Mouse (Mus musculus) heart, adult 2 months (tissue): ENCODE results near the gene Fbxw8. TPM values are rescaled to one million over a fixed set of nuclear protein-coding genes. Genes with fewer than 3 reads are reported as not detected.

Experiments used
- DNase-seq, 2 experiments: peaks; one replicate each; pipeline ENCODE4 v3.0.0; 2021
- H3K27ac ChIP-seq: fragments of 200-600 bp; 2 replicates; pipeline ENCODE4 v1.8.1; 2022
- H3K27me3 ChIP-seq: fragments of 200-500 bp; 2 replicates; pipeline ENCODE4 v1.6.1; 2012; ENCODE audit warnings: mild to moderate bottlenecking, low read length, inconsistent platforms, mixed read lengths; ENCODE audit not compliant: control insufficient read depth, insufficient read depth
- H3K36me3 ChIP-seq: fragments of 200-500 bp; 2 replicates; pipeline ENCODE4 v1.6.1; 2012; ENCODE audit warnings: low read length, inconsistent platforms; ENCODE audit not compliant: control insufficient read depth, insufficient read depth
- H3K4me1 ChIP-seq: fragments of 200-500 bp; 2 replicates; pipeline ENCODE4 v1.6.1; 2011; ENCODE audit warnings: low read length; ENCODE audit not compliant: control insufficient read depth, insufficient read depth
- H3K4me3 ChIP-seq: fragments of 200-600 bp; 2 replicates; pipeline ENCODE4 v1.8.1; 2022
- H3K79me2 ChIP-seq: fragments of 200-500 bp; replicated peaks from 2 replicates; pipeline ENCODE4 v1.6.1; 2012; ENCODE audit warnings: mild to moderate bottlenecking, inconsistent platforms, low read length, moderate library complexity, mixed read lengths; ENCODE audit not compliant: control insufficient read depth, insufficient read depth
- H3K9ac ChIP-seq: fragments of 200-500 bp; 2 replicates; pipeline ENCODE4 v1.6.1; 2012; ENCODE audit warnings: low read depth, mild to moderate bottlenecking, control low read depth, inconsistent platforms, low read length, mixed read lengths
- CTCF ChIP-seq: fragments of 200-600 bp; IDR thresholded peaks from 2 replicates; pipeline ENCODE4 v1.8.1; 2022; ENCODE audit warnings: antibody characterized with exemption, mild to moderate bottlenecking, moderate library complexity
- EP300 ChIP-seq: fragments of 200-500 bp; IDR thresholded peaks from 2 replicates; pipeline ENCODE4 v1.6.1; 2011; ENCODE audit warnings: low read depth, low read length, control low read depth; ENCODE audit not compliant: insufficient read depth
- POLR2A ChIP-seq: fragments of 200-500 bp; IDR thresholded peaks from 2 replicates; pipeline ENCODE4 v1.6.1; 2011; ENCODE audit warnings: mild to moderate bottlenecking, low read depth, low read length, control low read depth; ENCODE audit not compliant: insufficient read depth
- WGBS: fragments of 180-500 bp; shearing (Covaris S2); methylation state at CpG from one replicate; pipeline ENCODE4 v1.1.7; 2018; 5-methylcytosine and 5-hydroxymethylcytosine counted together
- intact Hi-C: fragments of 180-260 bp; cut with DNase I; formaldehyde crosslinking; loops from one replicate; pipeline ENCODE4 v1.15.1; 2025
- polyA plus RNA-seq: library from polyadenylated mRNA; depleted of rRNA; stranded (reverse); fragments of >200 nt; gene quantifications from 2 replicates; pipeline ENCODE4 v1.2.3, GENCODE M21; 2012
- total RNA-seq, 2 experiments: library from RNA; stranded (reverse); gene quantifications; 2 replicates each; pipeline ENCODE4 v1.2.3; 2021

Fbxw8 gene
- total and polyA plus RNA-seq, 3 experiments: 35.1 to 39.2 (median 36.8) TPM

- DNase-seq: peak; percentile 50 to 81
- H3K4me1 ChIP-seq: peaks cover 3% of the 10 kb centered on the region; the same call in 1 of the 2 replicates
- no peaks in the 10 kb centered on the region for H3K27me3 ChIP-seq
- no peaks in the 10 kb centered on the region for H3K79me2 ChIP-seq
- intact Hi-C loops: no loop called here
- peak overlapping the region; percentile 36 for H3K9ac ChIP-seq
- peak overlapping the region; percentile 83 for H3K27ac ChIP-seq
- 30% methylated on average over 8 of the region's 8 CpGs for WGBS
- H3K36me3 ChIP-seq: no peaks in the 10 kb centered on the region
- H3K4me3 ChIP-seq: no peak overlapping the region
- TF ChIP-seq EP300: no peak
Measured at GRCm38 (mm10) chr5:118057508-118058111, 97.7 kb downstream of the Fbxw8 start.

DNA sequence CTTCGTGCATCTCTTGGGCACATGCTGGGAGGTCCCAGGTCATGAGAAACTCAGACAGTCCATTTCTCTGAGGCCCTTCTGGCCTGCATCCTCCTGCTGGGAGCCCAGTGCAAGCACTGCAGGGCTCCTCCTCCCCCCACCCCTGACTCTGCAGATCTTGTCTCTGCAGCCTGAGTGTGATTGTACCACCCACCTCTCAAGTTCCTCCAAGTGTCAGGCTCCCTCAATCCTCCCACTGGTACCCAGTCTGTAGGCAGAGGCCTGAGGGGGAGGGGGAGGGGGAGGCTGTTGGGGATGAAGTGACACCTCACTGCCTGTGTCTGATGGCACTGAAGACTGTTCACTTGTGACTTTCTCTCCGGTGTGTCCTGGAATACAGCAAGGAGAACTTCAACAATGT is 102.1 kb downstream of the Fbxw8 start:
- Histone ChIP-seq H3K79me2 (no peaks in the 10 kb centered on the region), H3K4me1 (peaks cover 2% of the 10 kb centered on the region; the same call in 1 of the 2 replicates), H3K4me3 (no peak overlapping the region), H3K27ac (no peak overlapping the region), H3K27me3 (no peaks in the 10 kb centered on the region), H3K9ac (no peak overlapping the region), H3K36me3 (no peaks in the 10 kb centered on the region)
- WGBS: 89% methylated on average over 2 of the region's 2 CpGs
- no peak for DNase-seq
- intact Hi-C loops: no loop called here
- TF ChIP-seq EP300 (no peak), CTCF (no peak), POLR2A (no peak)

GRCm38 (mm10) chr5:118051981-118052662 is 103.1 kb downstream of the Fbxw8 start:
- H3K36me3 ChIP-seq: no peaks in the 10 kb centered on the region
- intact Hi-C loops: no loop called here
- H3K27ac ChIP-seq: peak overlapping the region; percentile 28; the same call in 1 of the 2 replicates
- TF ChIP-seq EP300 (0 out of 2 replicates have a peak, but pooled peaks have one; percentile 36), POLR2A (no peak)
- no peaks in the 10 kb centered on the region for H3K4me1 ChIP-seq
- H3K79me2 ChIP-seq: no peaks in the 10 kb centered on the region
- no peaks in the 10 kb centered on the region for H3K27me3 ChIP-seq
- DNase-seq: peak; percentile 53 to 60
- no peak overlapping the region for H3K9ac ChIP-seq
- WGBS: 53% methylated on average over 8 of the region's 8 CpGs
- H3K4me3 ChIP-seq: no peak overlapping the region

DNA sequence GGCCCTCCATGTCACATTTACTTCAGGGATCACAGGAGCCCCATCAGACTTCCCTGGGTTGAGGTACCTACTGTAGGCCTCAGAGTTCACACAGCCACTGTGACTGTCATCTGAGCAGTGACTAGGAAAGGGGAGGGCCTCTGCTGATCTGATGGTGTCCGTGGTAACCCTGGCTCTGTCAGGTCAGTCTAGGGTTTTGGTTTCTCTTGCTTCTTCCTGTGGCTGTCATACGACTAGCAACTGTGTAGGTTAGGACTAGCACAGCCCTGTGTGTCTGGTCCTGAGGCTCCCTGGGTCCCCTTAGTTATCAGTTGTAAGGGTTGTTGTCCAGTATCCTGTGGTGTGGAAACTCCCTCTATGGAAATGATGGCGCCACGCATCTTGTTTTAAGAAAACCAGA is 104.5 kb downstream of the Fbxw8 start:
- no peaks in the 10 kb centered on the region for H3K27me3 ChIP-seq
- no peak overlapping the region for H3K4me3 ChIP-seq
- TF ChIP-seq POLR2A: no peak
- TF ChIP-seq EP300: no peak
- no peak for TF ChIP-seq CTCF
- DNase-seq: no peak
- no peak overlapping the region for H3K27ac ChIP-seq
- 64% methylated on average over 4 of the region's 4 CpGs for WGBS
- intact Hi-C loops: no loop called here
- H3K4me1 ChIP-seq: no peaks in the 10 kb centered on the region
- no peaks in the 10 kb centered on the region for H3K36me3 ChIP-seq
- H3K9ac ChIP-seq: no peak overlapping the region
- H3K79me2 ChIP-seq: no peaks in the 10 kb centered on the region

- Histone ChIP-seq H3K4me3 (no peak overlapping the region), H3K79me2 (no peaks in the 10 kb centered on the region), H3K4me1 (no peaks in the 10 kb centered on the region), H3K9ac (no peak overlapping the region), H3K36me3 (no peaks in the 10 kb centered on the region), H3K27ac (no peak overlapping the region), H3K27me3 (no peaks in the 10 kb centered on the region)
- TF ChIP-seq CTCF (no peak), EP300 (no peak), POLR2A (no peak)
- 67% methylated on average over 5 of the region's 5 CpGs for WGBS
- no peak for DNase-seq
- intact Hi-C loops: no loop called here
Measured at GRCm38 (mm10) chr5:118048928-118049327, 106.3 kb downstream of the Fbxw8 start.

DNA sequence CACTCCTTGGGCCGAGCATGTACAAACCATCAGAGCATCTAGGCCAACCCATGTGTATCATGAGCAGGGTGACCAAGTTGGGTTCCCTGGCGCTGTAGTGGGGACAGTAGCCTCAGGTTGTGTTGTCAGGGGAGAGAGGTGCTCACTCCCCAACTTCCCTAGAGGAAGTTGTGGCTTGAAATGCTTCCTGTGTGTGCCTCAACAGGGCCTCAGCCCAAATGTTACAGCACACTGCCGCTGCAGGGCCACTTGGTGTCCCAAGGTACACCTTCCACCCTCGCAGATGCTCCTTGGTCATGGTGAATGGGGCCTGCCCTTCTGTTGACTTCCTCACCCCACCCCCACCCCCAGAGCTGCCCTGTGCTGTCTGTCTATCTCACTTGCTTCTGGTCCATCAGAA is 106.9 kb downstream of the Fbxw8 start:
- no peak overlapping the region for H3K9ac ChIP-seq
- DNase-seq: no peak
- H3K27ac ChIP-seq: no peak overlapping the region
- no peaks in the 10 kb centered on the region for H3K4me1 ChIP-seq
- no peak for TF ChIP-seq POLR2A
- no peak for TF ChIP-seq CTCF
- no peak for TF ChIP-seq EP300
- intact Hi-C loops: no loop called here
- H3K79me2 ChIP-seq: no peaks in the 10 kb centered on the region
- no peaks in the 10 kb centered on the region for H3K27me3 ChIP-seq
- H3K4me3 ChIP-seq: no peak overlapping the region
- 86% methylated on average over 4 of the region's 4 CpGs for WGBS
- no peaks in the 10 kb centered on the region for H3K36me3 ChIP-seq
